Mouse (Mus musculus) hindbrain, embryonic 16.5 days (tissue): ENCODE results near the gene Zfp287. TPM values are rescaled to one million over a fixed set of nuclear protein-coding genes. Genes with fewer than 3 reads are reported as not detected.

Source experiments
- ATAC-seq: fragments of 200-750 bp; cut with Nextera tagmentation; 2 replicates; pipeline ENCODE4 v1.8.0; 2017; ENCODE audit warnings: moderate TSS enrichment, moderate library complexity
- H3K27ac ChIP-seq: fragments of 300-500 bp; sonication (generic); 2 replicates; pipeline ENCODE4 v1.5.1; 2014; ENCODE audit warnings: low read depth, mild to moderate bottlenecking, control low read depth, low read length, moderate library complexity
- H3K27me3 ChIP-seq: fragments of 300-500 bp; sonication (generic); replicated peaks from 2 replicates; pipeline ENCODE4 v1.6.1; 2014; ENCODE audit warnings: low read length; ENCODE audit not compliant: control insufficient read depth, insufficient read depth
- H3K36me3 ChIP-seq: fragments of 300-500 bp; sonication (generic); 2 replicates; pipeline ENCODE4 v1.6.1; 2014; ENCODE audit warnings: mild to moderate bottlenecking, low read length, moderate library complexity, mixed read lengths; ENCODE audit not compliant: control insufficient read depth, insufficient read depth
- H3K4me1 ChIP-seq: fragments of 300-500 bp; sonication (generic); 2 replicates; pipeline ENCODE4 v1.6.1; 2014; ENCODE audit warnings: low read depth, low read length; ENCODE audit not compliant: control insufficient read depth, insufficient read depth
- H3K4me2 ChIP-seq: fragments of 300-500 bp; sonication (generic); 2 replicates; pipeline ENCODE4 v1.6.1; 2014; ENCODE audit warnings: mild to moderate bottlenecking, low read length, control low read depth, moderate library complexity
- H3K4me3 ChIP-seq: fragments of 300-500 bp; sonication (generic); 2 replicates; pipeline ENCODE4 v1.5.1; 2014; ENCODE audit warnings: mild to moderate bottlenecking, low read length, control low read depth, moderate library complexity
- H3K9ac ChIP-seq: fragments of 300-500 bp; sonication (generic); 2 replicates; pipeline ENCODE4 v1.6.1; 2014; ENCODE audit warnings: low read depth, mild to moderate bottlenecking, control low read depth, low read length, moderate library complexity
- H3K9me3 ChIP-seq: fragments of 300-500 bp; sonication (generic); 2 replicates; pipeline ENCODE4 v1.6.1; 2014; ENCODE audit warnings: mild to moderate bottlenecking, low read length, moderate library complexity; ENCODE audit not compliant: control insufficient read depth
- WGBS: fragments of 180-500 bp; shearing (Covaris S2); extraction: QIAGEN DNeasy Blood & Tissue Kit; methylation state at CpG from one replicate; pipeline ENCODE4 v1.1.7; 2014; 5-methylcytosine and 5-hydroxymethylcytosine counted together
- polyA plus RNA-seq: library from polyadenylated mRNA; unstranded; fragments of >200 nt; fragmentation: Nextera tagmentation; extraction: Ambion mirVana; gene quantifications from 2 replicates; pipeline ENCODE4 v1.2.1, GENCODE M21; 2015

The Zfp287 gene
- polyA plus RNA-seq, 1 experiment from 2014 or later = 18.5 TPM

DNA sequence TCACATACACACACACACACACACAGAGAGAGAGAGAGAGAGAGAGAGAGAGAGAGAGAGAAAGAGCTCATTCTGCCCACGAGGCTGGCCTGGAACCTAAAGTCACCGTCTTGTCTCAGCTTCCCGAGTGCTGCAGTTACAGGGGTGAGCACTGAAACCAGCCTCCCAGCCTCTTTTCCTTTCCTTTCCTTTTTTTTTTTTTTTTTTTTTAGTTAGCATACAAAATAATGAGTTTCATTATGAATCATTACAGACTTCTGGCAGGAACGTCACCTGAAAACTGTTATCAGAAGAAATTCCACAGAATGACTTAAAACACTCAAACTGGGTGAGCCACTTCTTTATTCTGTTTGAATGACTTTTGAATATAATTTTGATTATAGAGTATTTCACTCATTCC, 51.8 kb downstream of the Zfp287 start:
- Histone ChIP-seq H3K27ac (no peak overlapping the region), H3K27me3 (no peaks in the 10 kb centered on the region)
- WGBS = 81% methylated on average over 4 of the region's 4 CpGs

DNA sequence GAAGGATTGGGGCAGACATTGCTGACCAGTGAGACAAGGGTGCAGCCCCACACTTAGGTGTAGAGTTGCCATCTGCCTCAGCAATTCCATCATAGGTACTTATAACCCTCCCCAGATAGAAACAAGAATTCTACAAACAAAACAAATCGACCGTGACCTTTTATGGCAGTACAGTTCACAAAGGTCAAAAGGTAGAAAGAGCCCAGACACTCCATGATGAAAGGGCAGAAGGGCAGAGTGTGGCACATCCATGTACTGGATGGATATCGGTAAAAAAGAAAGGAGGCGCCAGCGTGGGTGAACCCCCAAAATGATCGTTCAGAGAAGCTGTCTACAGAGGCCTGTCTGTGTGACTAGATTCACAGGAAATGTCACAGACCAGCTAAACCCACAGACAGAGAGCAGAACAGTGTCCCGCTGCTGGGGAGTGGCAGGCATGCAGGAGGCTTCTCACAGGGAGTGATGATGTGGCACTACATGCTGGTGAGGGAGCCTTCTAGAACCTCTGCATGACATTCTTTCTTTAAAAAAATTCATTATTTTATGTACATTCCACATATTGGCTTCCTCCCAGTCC, 52.8 kb downstream of the Zfp287 start:
- no peak overlapping the region for H3K9ac ChIP-seq
- H3K9me3 ChIP-seq = no peaks in the 10 kb centered on the region
- no peak overlapping the region for H3K27ac ChIP-seq
- H3K36me3 ChIP-seq = no peaks in the 10 kb centered on the region
- H3K27me3 ChIP-seq = no peaks in the 10 kb centered on the region
- H3K4me1 ChIP-seq = peaks cover 6% of the 10 kb centered on the region; the same call in 1 of the 2 replicates
- no peak overlapping the region for H3K4me2 ChIP-seq
- H3K4me3 ChIP-seq = no peak overlapping the region
- WGBS = 92% methylated on average over 7 of the region's 7 CpGs
- no peak for ATAC-seq

More for the DNA sequence above, 51.8 kb downstream of the Zfp287 start:
- no peak for ATAC-seq
- Histone ChIP-seq H3K9ac (no peak overlapping the region), H3K36me3 (no peaks in the 10 kb centered on the region), H3K4me1 (peaks cover 6% of the 10 kb centered on the region; the same call in 1 of the 2 replicates), H3K4me3 (no peak overlapping the region), H3K4me2 (no peak overlapping the region), H3K9me3 (no peaks in the 10 kb centered on the region)

DNA sequence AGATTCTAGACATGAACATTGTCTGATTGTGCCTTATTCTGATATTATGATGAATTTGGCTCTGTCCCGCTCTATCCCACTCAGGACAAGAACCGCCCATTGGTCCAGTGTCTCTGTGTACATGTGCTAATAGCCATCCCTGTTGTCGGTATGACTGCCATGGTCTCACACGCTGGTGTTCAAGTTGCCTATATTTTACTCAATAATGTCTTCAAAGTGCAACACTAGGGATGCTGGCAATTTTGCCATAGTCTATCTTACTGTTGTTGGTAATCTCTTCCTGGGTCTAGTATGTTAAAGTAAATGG, 55.5 kb downstream of the Zfp287 start:
- WGBS = 96% methylated on average over 4 of the region's 4 CpGs
- Histone ChIP-seq H3K4me3 (no peak overlapping the region), H3K4me2 (no peak overlapping the region), H3K4me1 (peaks cover 6% of the 10 kb centered on the region; the same call in 1 of the 2 replicates), H3K36me3 (no peaks in the 10 kb centered on the region), H3K9ac (no peak overlapping the region), H3K9me3 (no peaks in the 10 kb centered on the region), H3K27ac (no peak overlapping the region), H3K27me3 (no peaks in the 10 kb centered on the region)
- ATAC-seq = no peak

DNA sequence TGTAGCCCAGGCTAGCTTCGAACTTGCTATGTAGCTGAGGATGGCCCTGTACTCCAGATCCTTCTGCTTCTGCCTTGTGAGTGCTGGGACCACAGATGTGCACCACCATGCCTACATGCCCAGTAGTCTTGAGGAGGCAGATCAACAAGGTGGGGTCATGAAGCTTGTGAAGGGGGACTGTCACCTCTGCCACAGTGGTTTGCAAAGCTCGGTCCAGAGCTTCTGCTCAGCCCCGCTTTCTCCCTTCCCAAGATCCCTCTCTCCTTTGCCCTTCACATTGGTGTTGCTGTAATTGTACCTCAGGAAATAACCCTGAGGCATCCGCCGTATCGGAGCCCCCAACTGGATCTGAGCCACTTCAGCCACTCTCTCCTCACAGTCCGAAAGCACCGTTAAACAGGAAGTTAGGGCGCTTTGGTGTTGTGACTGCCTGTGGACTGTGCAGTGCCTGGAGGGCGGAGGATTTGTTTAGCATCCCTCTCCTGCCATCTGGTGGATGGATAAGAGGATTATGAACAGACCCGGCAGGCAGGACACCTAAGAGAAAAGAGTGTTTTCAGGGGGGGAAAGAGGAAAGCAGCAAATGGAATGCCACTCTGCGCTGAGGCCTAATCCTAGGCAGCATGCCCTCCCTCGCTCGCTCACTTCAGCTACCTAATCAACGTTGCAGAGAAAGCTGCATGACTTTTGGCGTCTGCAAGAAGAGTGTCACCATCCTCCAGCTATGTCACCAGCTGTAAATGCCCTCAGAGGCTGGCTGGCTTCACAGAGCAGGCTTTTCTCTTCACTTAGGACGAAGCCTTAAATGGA, 56.0 kb downstream of the Zfp287 start:
- Histone ChIP-seq H3K9me3 (no peaks in the 10 kb centered on the region), H3K4me1 (peaks cover 6% of the 10 kb centered on the region; the same call in 1 of the 2 replicates), H3K27me3 (no peaks in the 10 kb centered on the region), H3K27ac (0 out of 2 replicates have a peak overlapping the region, but pooled peaks have one; percentile 17), H3K4me3 (peak overlapping the region; percentile 14), H3K4me2 (peak overlapping the region; percentile 55), H3K9ac (peak overlapping the region; percentile 62), H3K36me3 (no peaks in the 10 kb centered on the region)
- WGBS = 19% methylated on average over 17 of the region's 17 CpGs
- ATAC-seq = peak; percentile 95

DNA sequence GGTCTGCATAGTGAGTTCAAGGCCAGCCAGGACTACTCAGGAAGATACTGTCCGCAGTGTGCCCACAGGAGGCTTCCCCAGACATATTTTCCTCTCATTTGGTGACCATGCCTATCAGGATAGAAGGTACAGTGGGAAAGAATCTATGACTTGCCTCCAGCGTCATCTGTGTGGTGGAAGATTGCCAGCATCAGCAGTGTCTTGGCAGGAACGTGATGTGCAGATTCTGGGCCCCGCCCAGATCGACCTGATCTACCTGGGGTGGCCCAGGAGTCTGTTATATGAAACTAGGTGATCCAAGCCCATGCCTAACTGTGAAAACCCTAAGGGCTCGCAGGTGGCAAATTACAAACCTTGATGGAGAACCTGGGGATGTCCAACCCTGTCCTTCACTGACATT, 61.7 kb downstream of the Zfp287 start:
- no peak for ATAC-seq
- no peaks in the 10 kb centered on the region for H3K4me1 ChIP-seq
- H3K9ac ChIP-seq = no peak overlapping the region
- no peak overlapping the region for H3K27ac ChIP-seq
- no peak overlapping the region for H3K4me3 ChIP-seq
- H3K27me3 ChIP-seq = no peaks in the 10 kb centered on the region
- 75% methylated on average over 6 of the region's 6 CpGs for WGBS
- H3K36me3 ChIP-seq = no peaks in the 10 kb centered on the region
- H3K9me3 ChIP-seq = no peaks in the 10 kb centered on the region
- H3K4me2 ChIP-seq = no peak overlapping the region

DNA sequence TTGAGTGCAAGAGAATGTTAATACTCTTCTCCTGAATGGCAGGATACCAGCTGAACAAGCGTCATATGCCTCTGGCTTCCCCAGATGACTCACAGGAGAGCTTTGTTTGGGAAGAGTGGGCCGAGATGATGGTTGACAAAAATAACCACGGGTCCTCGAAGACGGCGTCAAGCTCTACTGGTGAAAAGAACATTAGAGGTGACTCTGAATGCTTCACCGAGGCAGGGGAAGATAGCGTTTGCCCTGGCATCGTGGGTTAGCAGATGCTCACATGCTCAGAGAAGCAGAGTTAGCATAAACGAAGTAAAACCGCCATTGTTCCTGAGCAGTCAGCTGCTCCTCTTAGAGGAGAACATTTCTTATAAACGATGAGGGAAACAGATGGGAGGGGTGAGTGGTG, 62.2 kb downstream of the Zfp287 start:
- Histone ChIP-seq H3K4me2 (no peak overlapping the region), H3K4me3 (no peak overlapping the region), H3K9me3 (no peaks in the 10 kb centered on the region), H3K4me1 (no peaks in the 10 kb centered on the region), H3K27ac (no peak overlapping the region), H3K36me3 (no peaks in the 10 kb centered on the region), H3K27me3 (no peaks in the 10 kb centered on the region), H3K9ac (no peak overlapping the region)
- WGBS = 53% methylated on average over 12 of the region's 12 CpGs
- ATAC-seq = no peak

DNA sequence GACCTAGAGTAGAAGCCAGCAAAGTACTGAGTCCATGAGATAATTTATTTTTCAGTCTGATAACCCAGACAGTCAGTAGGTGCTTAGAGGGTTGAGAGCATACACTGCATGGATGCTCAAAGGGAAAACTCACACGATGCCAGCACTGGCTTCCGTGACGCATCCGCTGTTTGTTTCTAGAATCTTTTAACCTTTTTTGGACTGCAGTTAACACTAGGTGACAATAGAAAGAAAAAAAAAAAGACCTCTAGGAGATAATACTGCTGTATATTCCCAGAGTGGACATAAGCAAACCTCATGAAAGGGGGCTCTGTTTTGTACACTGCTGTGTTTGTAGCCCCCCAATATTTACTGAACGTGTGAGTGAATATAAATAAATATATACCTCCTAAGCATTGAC, 62.7 kb downstream of the Zfp287 start:
- Histone ChIP-seq H3K4me3 (no peak overlapping the region), H3K4me1 (no peaks in the 10 kb centered on the region), H3K9ac (no peak overlapping the region), H3K36me3 (no peaks in the 10 kb centered on the region), H3K4me2 (no peak overlapping the region), H3K27ac (no peak overlapping the region), H3K9me3 (no peaks in the 10 kb centered on the region), H3K27me3 (no peaks in the 10 kb centered on the region)
- 87% methylated on average over 5 of the region's 5 CpGs for WGBS
- no peak for ATAC-seq

DNA sequence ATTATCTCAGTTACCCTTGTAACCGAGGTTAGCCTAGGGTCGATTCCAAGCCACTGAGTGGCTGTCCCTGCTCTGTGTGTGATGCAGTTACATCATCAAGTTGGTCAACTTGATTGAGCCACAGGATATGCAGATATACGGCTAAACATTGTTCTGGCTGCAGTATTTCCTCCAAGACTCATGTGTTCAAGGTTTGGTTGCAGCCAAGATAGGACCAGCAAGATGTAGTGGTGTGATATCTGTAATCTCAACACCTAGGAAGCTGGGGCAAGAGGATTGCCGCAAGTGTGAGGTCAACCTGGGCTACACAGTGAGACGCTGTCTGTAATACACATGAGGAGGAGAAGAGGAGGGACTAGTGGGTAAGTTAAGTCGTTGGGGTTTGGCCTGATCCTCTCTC, 67.5 kb downstream of the Zfp287 start:
- H3K27ac ChIP-seq = no peak overlapping the region
- no peaks in the 10 kb centered on the region for H3K4me1 ChIP-seq
- no peaks in the 10 kb centered on the region for H3K9me3 ChIP-seq
- no peak overlapping the region for H3K4me3 ChIP-seq
- H3K9ac ChIP-seq = no peak overlapping the region
- no peaks in the 10 kb centered on the region for H3K27me3 ChIP-seq
- no peak for ATAC-seq
- no peak overlapping the region for H3K4me2 ChIP-seq
- WGBS = 87% methylated on average over 6 of the region's 6 CpGs
- H3K36me3 ChIP-seq = no peaks in the 10 kb centered on the region

DNA sequence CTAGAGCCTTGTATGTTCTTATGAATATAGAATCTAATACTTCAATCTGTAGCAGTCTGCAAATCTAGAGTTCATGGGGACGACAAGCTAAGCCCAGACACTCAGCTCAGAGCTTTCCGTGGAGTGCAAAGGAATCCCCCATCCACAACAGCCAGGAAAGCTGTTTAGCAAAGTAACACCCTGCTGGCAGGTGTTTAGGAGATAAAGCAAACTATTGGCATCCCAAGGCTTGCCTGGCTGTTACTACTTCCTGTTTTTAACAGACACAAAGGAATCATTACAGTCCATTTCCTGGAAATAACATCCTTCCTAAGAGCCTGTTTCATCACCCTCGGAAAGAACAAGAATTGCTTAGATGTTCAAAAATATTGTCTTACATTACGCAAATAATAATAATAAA, 70.8 kb downstream of the Zfp287 start:
- 59% methylated on average over 4 of the region's 4 CpGs for WGBS
- H3K27me3 ChIP-seq = no peaks in the 10 kb centered on the region
- no peak overlapping the region for H3K27ac ChIP-seq
- H3K4me2 ChIP-seq = no peak overlapping the region
- no peak overlapping the region for H3K4me3 ChIP-seq
- ATAC-seq = no peak
- H3K36me3 ChIP-seq = no peaks in the 10 kb centered on the region
- no peaks in the 10 kb centered on the region for H3K4me1 ChIP-seq
- no peak overlapping the region for H3K9ac ChIP-seq
- no peaks in the 10 kb centered on the region for H3K9me3 ChIP-seq
